Mouse (Mus musculus): Measurements from ENCODE around the gene Slc1a4. TPM values are rescaled to one million over a fixed set of nuclear protein-coding genes. Genes with fewer than 3 reads are reported as not detected.

Gene Slc1a4
- polyA plus RNA-seq, 1 experiment from 2014 or later, result 17.9 TPM

DNA sequence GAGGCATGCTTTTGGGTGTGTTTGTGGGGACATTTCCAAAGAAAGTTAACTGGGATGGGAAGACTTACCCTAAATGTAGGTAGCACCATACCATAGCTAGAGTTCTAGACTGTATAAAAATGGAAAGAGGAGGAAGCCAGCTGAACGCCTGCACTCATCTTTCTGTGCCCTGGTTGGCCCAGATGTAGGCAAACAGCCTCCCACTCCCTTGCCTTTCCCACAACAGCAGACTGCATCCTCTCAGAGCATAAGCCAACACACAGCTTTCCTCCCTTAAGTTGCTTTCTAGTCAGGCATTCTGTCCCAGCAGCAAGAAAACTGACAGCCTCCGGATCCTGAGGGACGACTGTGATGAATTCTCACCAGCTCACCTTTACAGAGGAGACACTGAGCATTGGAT lies 25.1 kb downstream of the Slc1a4 start:
- H3K27ac ChIP-seq (ENCODE audit: low read length), result no peak overlapping the region
- H3K9me3 ChIP-seq (ENCODE audit: control insufficient read depth, low read length), result no peaks in the 10 kb centered on the region
- H3K27me3 ChIP-seq (ENCODE audit: control insufficient read depth, insufficient read depth, low read depth, low read length), result no peaks in the 10 kb centered on the region
- H3K4me3 ChIP-seq (ENCODE audit: low read length), result no peak overlapping the region
- H3K36me3 ChIP-seq (ENCODE audit: control insufficient read depth, insufficient read depth, low read length), result peaks cover 22% of the 10 kb centered on the region
- H3K4me1 ChIP-seq (replicated peaks; ENCODE audit: control insufficient read depth, insufficient read depth, low read length), result no peaks in the 10 kb centered on the region
- no peak for ATAC-seq (ENCODE audit: low read depth)
- no peak overlapping the region for H3K4me2 ChIP-seq (ENCODE audit: low read depth, low read length)
- H3K9ac ChIP-seq (ENCODE audit: low read length), result no peak overlapping the region
- 93% methylated on average over 3 of the region's 3 CpGs for WGBS

DNA sequence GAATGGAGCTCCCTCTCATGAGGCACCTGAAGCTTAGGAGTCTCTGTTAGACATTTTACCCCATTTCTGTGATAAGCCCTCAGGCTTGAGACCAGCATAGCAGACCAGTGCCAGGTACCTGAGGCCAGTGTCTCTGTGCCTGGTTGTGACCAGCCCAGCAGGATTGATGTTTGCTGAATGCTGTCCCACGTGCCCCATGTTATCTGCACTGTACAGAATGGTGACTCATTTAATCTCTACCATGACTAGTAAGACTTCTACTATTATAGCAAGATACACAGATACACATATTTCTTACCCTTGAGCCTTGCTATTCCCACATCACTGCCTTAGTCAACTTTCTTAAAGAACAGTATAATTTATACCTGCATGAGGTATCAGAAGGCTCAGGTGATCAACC lies 26.9 kb downstream of the Slc1a4 start:
- H3K27me3 ChIP-seq (ENCODE audit: control insufficient read depth, insufficient read depth, low read depth, low read length), result no peaks in the 10 kb centered on the region
- H3K9me3 ChIP-seq (ENCODE audit: control insufficient read depth, low read length), result no peaks in the 10 kb centered on the region
- no peak overlapping the region for H3K27ac ChIP-seq (ENCODE audit: low read length)
- no peak for ATAC-seq (ENCODE audit: low read depth)
- no peak overlapping the region for H3K4me3 ChIP-seq (ENCODE audit: low read length)
- no peak overlapping the region for H3K4me2 ChIP-seq (ENCODE audit: low read depth, low read length)
- peaks cover 20% of the 10 kb centered on the region for H3K36me3 ChIP-seq (ENCODE audit: control insufficient read depth, insufficient read depth, low read length)
- 67% methylated on average over 1 of the region's 1 CpGs for WGBS
- no peaks in the 10 kb centered on the region for H3K4me1 ChIP-seq (replicated peaks; ENCODE audit: control insufficient read depth, insufficient read depth, low read length)
- H3K9ac ChIP-seq (ENCODE audit: low read length), result no peak overlapping the region

DNA sequence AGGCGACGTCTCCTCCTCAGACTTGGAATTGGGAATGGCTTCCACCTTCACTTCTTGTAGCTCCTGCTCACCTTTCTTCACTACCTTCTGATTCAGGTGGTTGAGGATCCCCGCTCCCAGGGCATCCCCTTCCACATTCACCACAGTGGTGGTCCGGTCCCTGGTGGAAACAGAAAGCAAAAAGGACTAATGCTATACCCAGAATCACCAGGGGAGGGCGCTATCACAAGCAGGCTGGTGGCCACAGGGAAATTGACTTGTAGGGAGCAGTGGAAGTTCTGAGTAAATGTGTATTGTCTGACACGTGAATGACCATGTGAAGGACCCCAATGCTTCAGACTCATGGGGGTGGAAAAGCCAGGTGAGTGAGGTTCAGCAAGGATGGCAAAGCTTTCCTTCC lies 28.2 kb downstream of the Slc1a4 start:
- Histone ChIP-seq H3K4me1 (replicated peaks; ENCODE audit: control insufficient read depth, insufficient read depth, low read length) (peaks cover 2% of the 10 kb centered on the region; the same call in 1 of the 2 replicates), H3K9ac (ENCODE audit: low read length) (no peak overlapping the region), H3K36me3 (ENCODE audit: control insufficient read depth, insufficient read depth, low read length) (peaks cover 20% of the 10 kb centered on the region), H3K4me2 (ENCODE audit: low read depth, low read length) (no peak overlapping the region), H3K27me3 (ENCODE audit: control insufficient read depth, insufficient read depth, low read depth, low read length) (no peaks in the 10 kb centered on the region), H3K9me3 (ENCODE audit: control insufficient read depth, low read length) (no peaks in the 10 kb centered on the region), H3K27ac (ENCODE audit: low read length) (no peak overlapping the region), H3K4me3 (ENCODE audit: low read length) (no peak overlapping the region)
- ATAC-seq (ENCODE audit: low read depth), result no peak
- 72% methylated on average over 6 of the region's 6 CpGs for WGBS

DNA sequence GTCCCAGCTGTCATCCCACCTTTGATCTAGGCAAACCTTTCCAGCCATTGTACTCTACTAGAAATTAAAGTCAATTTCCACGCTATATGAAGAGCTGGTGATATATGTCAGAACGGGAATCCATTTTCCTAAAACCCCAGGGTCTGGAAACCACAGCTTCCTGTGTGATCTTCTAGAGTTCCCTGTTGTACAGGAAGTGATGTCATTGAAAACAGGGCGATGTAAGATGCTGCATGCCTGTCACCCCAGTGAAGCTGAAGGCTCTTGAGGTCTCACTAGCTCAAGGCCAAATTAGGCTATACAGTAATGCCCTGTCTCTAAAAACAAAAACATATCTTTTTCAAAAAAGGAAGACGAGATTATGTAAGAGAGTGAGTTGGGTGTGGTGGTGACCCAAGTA lies 31.2 kb downstream of the Slc1a4 start:
- peaks cover 14% of the 10 kb centered on the region; the same call in 1 of the 2 replicates for H3K36me3 ChIP-seq (ENCODE audit: control insufficient read depth, insufficient read depth, low read length)
- H3K9ac ChIP-seq (ENCODE audit: low read length), result no peak overlapping the region
- ATAC-seq (ENCODE audit: low read depth), result no peak
- WGBS, result 75% methylated on average over 4 of the region's 4 CpGs
- H3K4me3 ChIP-seq (ENCODE audit: low read length), result no peak overlapping the region
- no peak overlapping the region for H3K4me2 ChIP-seq (ENCODE audit: low read depth, low read length)
- no peaks in the 10 kb centered on the region for H3K27me3 ChIP-seq (ENCODE audit: control insufficient read depth, insufficient read depth, low read depth, low read length)
- H3K9me3 ChIP-seq (ENCODE audit: control insufficient read depth, low read length), result no peaks in the 10 kb centered on the region
- no peak overlapping the region for H3K27ac ChIP-seq (ENCODE audit: low read length)
- H3K4me1 ChIP-seq (replicated peaks; ENCODE audit: control insufficient read depth, insufficient read depth, low read length), result peaks cover 2% of the 10 kb centered on the region; the same call in 1 of the 2 replicates

DNA sequence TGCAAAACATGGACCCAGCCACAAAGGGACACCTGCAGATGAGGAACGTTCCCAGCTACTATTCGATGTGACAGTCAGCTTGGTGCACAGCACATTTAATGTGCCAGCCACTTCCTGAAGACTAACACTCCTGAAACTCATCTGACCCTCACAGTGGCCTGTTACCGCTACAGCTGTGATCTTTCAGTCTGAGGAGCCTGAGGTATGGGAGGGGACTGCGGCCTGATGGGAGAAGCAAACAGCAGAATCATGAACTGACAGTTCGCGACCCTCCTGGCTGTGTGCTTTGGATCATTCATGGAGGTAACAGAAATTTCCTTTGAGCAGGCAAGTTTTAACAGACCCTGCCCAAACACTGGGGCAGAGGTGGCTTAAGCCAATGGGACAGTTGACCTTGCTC lies 31.7 kb downstream of the Slc1a4 start:
- 70% methylated on average over 6 of the region's 6 CpGs for WGBS
- no peak overlapping the region for H3K4me3 ChIP-seq (ENCODE audit: low read length)
- peaks cover 2% of the 10 kb centered on the region; the same call in 1 of the 2 replicates for H3K4me1 ChIP-seq (replicated peaks; ENCODE audit: control insufficient read depth, insufficient read depth, low read length)
- no peak for ATAC-seq (ENCODE audit: low read depth)
- H3K4me2 ChIP-seq (ENCODE audit: low read depth, low read length), result no peak overlapping the region
- H3K9me3 ChIP-seq (ENCODE audit: control insufficient read depth, low read length), result no peaks in the 10 kb centered on the region
- H3K27me3 ChIP-seq (ENCODE audit: control insufficient read depth, insufficient read depth, low read depth, low read length), result no peaks in the 10 kb centered on the region
- no peak overlapping the region for H3K27ac ChIP-seq (ENCODE audit: low read length)
- H3K36me3 ChIP-seq (ENCODE audit: control insufficient read depth, insufficient read depth, low read length), result peaks cover 14% of the 10 kb centered on the region; the same call in 1 of the 2 replicates
- no peak overlapping the region for H3K9ac ChIP-seq (ENCODE audit: low read length)

DNA sequence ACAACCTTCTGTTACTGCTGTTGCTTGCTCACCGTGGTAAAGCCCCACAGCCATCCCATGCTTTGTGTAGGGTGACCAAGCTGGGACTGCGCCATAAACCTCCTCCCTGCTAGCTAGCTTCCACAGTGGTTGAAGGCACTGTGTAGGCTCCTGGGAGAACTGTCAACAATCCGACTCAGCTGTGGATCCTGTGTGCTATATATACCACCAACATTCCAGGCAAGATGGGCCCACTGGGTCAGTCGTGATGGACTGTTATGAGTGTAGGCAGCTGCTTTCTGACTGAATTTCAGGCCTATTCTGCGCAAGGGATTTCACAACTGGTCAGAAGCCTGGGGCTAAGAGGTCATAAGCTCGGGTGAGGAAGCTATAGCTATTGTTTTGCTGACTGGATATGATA lies 32.6 kb downstream of the Slc1a4 start:
- Histone ChIP-seq H3K9ac (ENCODE audit: low read length) (no peak overlapping the region), H3K36me3 (ENCODE audit: control insufficient read depth, insufficient read depth, low read length) (0 out of 2 replicates have a peak, but pooled peaks cover 9% of the 10 kb centered on the region), H3K27ac (ENCODE audit: low read length) (peak overlapping the region; percentile 77), H3K9me3 (ENCODE audit: control insufficient read depth, low read length) (no peaks in the 10 kb centered on the region), H3K27me3 (ENCODE audit: control insufficient read depth, insufficient read depth, low read depth, low read length) (no peaks in the 10 kb centered on the region), H3K4me2 (ENCODE audit: low read depth, low read length) (no peak overlapping the region), H3K4me3 (ENCODE audit: low read length) (no peak overlapping the region), H3K4me1 (replicated peaks; ENCODE audit: control insufficient read depth, insufficient read depth, low read length) (peaks cover 2% of the 10 kb centered on the region; the same call in 1 of the 2 replicates)
- peak; percentile 95 for ATAC-seq (ENCODE audit: low read depth)
- WGBS, result 48% methylated on average over 6 of the region's 6 CpGs

DNA sequence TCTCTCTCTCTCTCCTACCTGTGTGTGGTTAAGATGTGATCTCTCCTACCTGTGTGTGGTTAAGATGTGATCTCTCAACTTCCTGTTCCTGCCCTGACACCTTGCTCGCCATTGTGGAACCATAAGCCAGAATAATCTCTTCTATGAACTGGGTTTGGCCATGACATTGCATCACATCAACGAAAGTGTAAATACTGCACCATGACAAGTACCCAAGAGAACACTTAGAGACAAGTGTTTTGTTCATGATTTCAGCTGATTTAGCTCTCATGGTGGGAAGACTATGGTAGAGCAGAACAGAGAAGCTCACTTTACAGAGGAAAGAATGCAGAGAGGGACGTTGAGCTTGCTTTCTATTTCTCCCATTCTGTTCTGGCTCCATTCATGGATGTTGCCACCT lies 48.0 kb downstream of the Slc1a4 start:
- H3K4me2 ChIP-seq (ENCODE audit: low read depth, low read length), result no peak overlapping the region
- H3K27ac ChIP-seq (ENCODE audit: low read length), result no peak overlapping the region
- 74% methylated on average over 3 of the region's 3 CpGs for WGBS
- H3K9me3 ChIP-seq (ENCODE audit: control insufficient read depth, low read length), result no peaks in the 10 kb centered on the region
- no peaks in the 10 kb centered on the region for H3K27me3 ChIP-seq (ENCODE audit: control insufficient read depth, insufficient read depth, low read depth, low read length)
- no peak for ATAC-seq (ENCODE audit: low read depth)
- H3K4me3 ChIP-seq (ENCODE audit: low read length), result no peak overlapping the region
- H3K9ac ChIP-seq (ENCODE audit: low read length), result no peak overlapping the region
- no peaks in the 10 kb centered on the region for H3K36me3 ChIP-seq (ENCODE audit: control insufficient read depth, insufficient read depth, low read length)
- peaks cover 4% of the 10 kb centered on the region; the same call in 1 of the 2 replicates for H3K4me1 ChIP-seq (replicated peaks; ENCODE audit: control insufficient read depth, insufficient read depth, low read length)

DNA sequence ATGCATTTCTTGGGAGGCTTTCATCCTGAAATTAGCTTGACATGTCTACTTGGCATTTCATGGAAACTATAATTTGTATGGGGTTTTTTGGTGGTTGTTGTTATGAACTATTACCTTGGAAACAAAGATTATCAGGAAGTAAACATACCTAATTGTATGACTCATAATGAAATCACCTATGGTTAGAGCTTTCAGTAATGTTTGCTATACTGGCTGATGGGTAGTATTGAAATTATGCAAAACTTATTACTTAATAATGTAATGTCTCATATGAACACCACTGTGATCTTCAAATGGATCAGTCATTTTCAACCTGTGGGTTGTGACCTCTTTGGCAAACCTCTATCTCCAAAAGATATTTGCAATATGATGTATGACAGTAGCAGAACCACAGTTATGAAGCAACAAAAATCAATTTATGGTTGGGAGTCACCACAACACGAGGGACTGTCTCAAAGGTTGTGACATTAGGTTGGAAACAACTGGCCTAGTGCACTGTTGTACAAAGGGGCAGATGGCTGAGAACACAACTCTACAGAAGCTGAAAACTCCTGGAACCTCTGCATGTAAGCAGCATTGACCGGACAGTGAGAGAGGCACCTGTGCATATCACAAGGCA lies 49.8 kb downstream of the Slc1a4 start:
- WGBS, result 84% methylated on average over 2 of the region's 2 CpGs
- Histone ChIP-seq H3K9me3 (ENCODE audit: control insufficient read depth, low read length) (no peaks in the 10 kb centered on the region), H3K9ac (ENCODE audit: low read length) (no peak overlapping the region), H3K36me3 (ENCODE audit: control insufficient read depth, insufficient read depth, low read length) (no peaks in the 10 kb centered on the region), H3K4me2 (ENCODE audit: low read depth, low read length) (no peak overlapping the region), H3K4me1 (replicated peaks; ENCODE audit: control insufficient read depth, insufficient read depth, low read length) (peaks cover 10% of the 10 kb centered on the region), H3K27ac (ENCODE audit: low read length) (no peak overlapping the region), H3K4me3 (ENCODE audit: low read length) (no peak overlapping the region), H3K27me3 (ENCODE audit: control insufficient read depth, insufficient read depth, low read depth, low read length) (no peaks in the 10 kb centered on the region)
- no peak for ATAC-seq (ENCODE audit: low read depth)

DNA sequence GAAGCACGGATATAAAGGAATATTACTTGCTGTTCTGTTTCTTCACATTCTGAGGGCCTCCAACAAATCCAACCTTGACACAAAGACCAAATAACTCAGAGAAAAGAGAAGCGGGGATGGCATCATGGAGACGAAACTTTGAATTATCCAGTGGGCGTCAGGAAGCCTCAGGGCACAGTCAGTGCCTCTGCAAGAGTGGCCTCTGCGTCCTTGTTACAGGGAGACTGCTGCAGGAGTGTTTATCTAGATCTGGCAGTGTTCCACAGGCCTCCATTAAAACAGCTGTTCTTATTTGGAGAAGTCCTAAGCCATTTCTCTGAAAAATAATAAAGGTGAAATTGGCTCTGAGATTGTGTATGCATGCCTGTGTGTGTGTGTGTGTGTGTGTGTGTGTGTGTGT lies 51.5 kb downstream of the Slc1a4 start:
- WGBS, result 44% methylated on average over 5 of the region's 5 CpGs
- Histone ChIP-seq H3K9ac (ENCODE audit: low read length) (no peak overlapping the region), H3K9me3 (ENCODE audit: control insufficient read depth, low read length) (no peaks in the 10 kb centered on the region), H3K4me2 (ENCODE audit: low read depth, low read length) (no peak overlapping the region), H3K4me1 (replicated peaks; ENCODE audit: control insufficient read depth, insufficient read depth, low read length) (peaks cover 10% of the 10 kb centered on the region), H3K27ac (ENCODE audit: low read length) (no peak overlapping the region), H3K27me3 (ENCODE audit: control insufficient read depth, insufficient read depth, low read depth, low read length) (no peaks in the 10 kb centered on the region), H3K36me3 (ENCODE audit: control insufficient read depth, insufficient read depth, low read length) (no peaks in the 10 kb centered on the region), H3K4me3 (ENCODE audit: low read length) (no peak overlapping the region)
- peak; percentile 67; the same call in 1 of the 2 replicates for ATAC-seq (ENCODE audit: low read depth)

Data from lung, embryonic 16.5 days (tissue).